Mouse (Mus musculus): ENCODE data around the gene Fam227a. TPM values are rescaled to one million over a fixed set of nuclear protein-coding genes. Genes with fewer than 3 reads are reported as not detected.

Fam227a gene
- total and polyA plus RNA-seq, 3 experiments = 0.35 to 0.60 TPM; not detected in 1

DNA sequence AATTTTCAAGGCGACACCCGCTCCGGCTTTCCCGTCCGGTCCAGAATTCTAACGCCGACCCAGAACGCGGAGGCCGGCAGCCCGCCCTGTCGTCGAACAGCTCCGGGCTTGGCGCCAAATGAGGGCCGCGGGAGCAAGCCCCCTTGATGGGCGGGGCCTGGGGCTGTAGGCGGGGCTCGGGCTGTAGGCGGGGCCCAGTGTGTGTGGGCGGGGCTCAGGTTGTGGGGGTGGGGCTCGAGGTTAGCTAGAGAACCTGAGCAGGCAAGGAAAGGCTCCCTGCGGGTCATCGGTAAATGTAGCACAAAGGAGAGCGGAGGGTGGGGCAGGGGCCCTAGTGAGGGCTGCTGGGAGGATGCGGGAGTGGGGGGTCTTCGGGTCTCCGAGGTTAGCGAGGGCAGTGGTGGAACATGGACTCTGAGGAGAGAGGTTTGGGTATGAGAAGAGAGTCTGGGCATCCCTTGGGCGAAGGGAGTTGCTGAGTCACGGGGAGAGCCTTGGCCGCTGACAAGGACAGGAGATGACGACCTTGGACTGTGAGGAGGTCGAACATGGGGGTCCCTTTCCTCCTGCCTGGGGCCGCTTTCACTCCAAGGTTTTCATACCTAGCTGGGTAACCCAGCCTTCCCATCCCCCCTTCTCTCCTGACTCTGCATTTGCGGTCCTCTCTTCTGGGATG lies 53.6 kb downstream of the Fam227a start, which contains the start of gene Dmc1:
Gene Dmc1 (minus strand): TSS at position 120 of the 676 bp plus-strand sequence.
- H3K9me3 ChIP-seq (replicated peaks; ENCODE audit: insufficient read depth, low read length) = no peaks in the 10 kb centered on the region
- H3K27me3 ChIP-seq (ENCODE audit: control insufficient read depth in 1 of 2, insufficient read depth in 2 of 2, low read length in 2 of 2) = peaks cover 5 to 6% of the 10 kb centered on the region in 2 experiments; a peak in 3 of 4 replicates
- H3K79me2 ChIP-seq (ENCODE audit: control insufficient read depth, insufficient read depth, low read length, poor library complexity) = no peaks in the 10 kb centered on the region
- no peak for DNase-seq (ENCODE audit: low read depth, low spot score)
- H3K9ac ChIP-seq (ENCODE audit: control insufficient read depth, low read depth, low read length, poor library complexity, severe bottlenecking) = no peak within 1 kb of the TSS
- H3K27ac ChIP-seq (ENCODE audit: control insufficient read depth, low read depth, low read length) = no peak within 1 kb of the TSS
- H3K4me1 ChIP-seq (ENCODE audit: control insufficient read depth in 1 of 2, insufficient read depth in 2 of 2, low read length in 2 of 2) = no peaks in the 10 kb centered on the region
- no peak within 1 kb of the TSS for H3K4me3 ChIP-seq (ENCODE audit: control insufficient read depth in 1 of 2, insufficient read depth in 1 of 2, low read depth in 2 of 2, low read length in 2 of 2)
- no peak for TF ChIP-seq POLR2AphosphoS2 (IDR thresholded peaks at IDR 0.05; ENCODE audit: low read length)
- no peaks in the 10 kb centered on the region for H3K36me3 ChIP-seq (ENCODE audit: control insufficient read depth in 1 of 2, insufficient read depth in 2 of 2, low read length in 2 of 2)

- Histone ChIP-seq H3K27ac (ENCODE audit: control insufficient read depth, low read depth, low read length) (no peak overlapping the region), H3K9me3 (replicated peaks; ENCODE audit: insufficient read depth, low read length) (no peaks in the 10 kb centered on the region), H3K79me2 (ENCODE audit: control insufficient read depth, insufficient read depth, low read length, poor library complexity) (no peaks in the 10 kb centered on the region), H3K9ac (ENCODE audit: control insufficient read depth, low read depth, low read length, poor library complexity, severe bottlenecking) (no peak overlapping the region), H3K36me3 (ENCODE audit: control insufficient read depth in 1 of 2, insufficient read depth in 2 of 2, low read length in 2 of 2) (no peaks in the 10 kb centered on the region), H3K4me3 (ENCODE audit: control insufficient read depth in 1 of 2, insufficient read depth in 1 of 2, low read depth in 2 of 2, low read length in 2 of 2) (no peak overlapping the region), H3K4me1 (ENCODE audit: control insufficient read depth in 1 of 2, insufficient read depth in 2 of 2, low read length in 2 of 2) (no peaks in the 10 kb centered on the region), H3K27me3 (ENCODE audit: control insufficient read depth in 1 of 2, insufficient read depth in 2 of 2, low read length in 2 of 2) (peaks cover 5 to 6% of the 10 kb centered on the region in 2 experiments; a peak in 3 of 4 replicates)
- no peak for TF ChIP-seq MXI1 (IDR thresholded peaks at IDR 0.05; ENCODE audit: low read depth, low read length)
- TF ChIP-seq ZNF384 (IDR thresholded peaks at IDR 0.05; ENCODE audit: low read depth, low read length) = no peak
- TF ChIP-seq POLR2AphosphoS2 (IDR thresholded peaks at IDR 0.05; ENCODE audit: low read length) = no peak
- DNase-seq (ENCODE audit: low read depth, low spot score) = no peak
These were observed 58.6 kb downstream of the Fam227a start for GRCm38 (mm10) chr15:79600176-79600575.

DNA sequence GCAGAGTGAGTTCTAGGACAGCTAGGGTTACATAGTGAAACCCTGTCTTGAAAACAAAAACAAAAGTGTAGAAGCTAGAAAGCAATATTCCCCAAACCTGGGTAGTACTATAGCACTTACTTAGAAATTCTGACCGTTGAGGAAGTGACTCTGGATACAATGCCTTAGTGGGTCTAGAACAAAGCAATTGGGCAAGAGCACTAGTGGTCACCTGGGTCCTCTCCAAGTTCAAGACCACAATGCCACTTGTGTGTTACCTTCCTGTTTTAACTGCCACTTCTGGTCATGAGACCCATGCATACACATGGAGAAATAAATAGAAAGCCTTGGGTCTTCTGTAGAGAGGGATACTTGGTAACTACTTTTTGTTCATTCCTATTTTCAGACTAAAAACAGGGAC lies 60.0 kb downstream of the Fam227a start:
- DNase-seq (ENCODE audit: low read depth, low spot score) = no peak

More for the DNA sequence above, 60.0 kb downstream of the Fam227a start:
- no peak overlapping the region for H3K9ac ChIP-seq (ENCODE audit: control insufficient read depth, low read depth, low read length, poor library complexity, severe bottlenecking)
- H3K36me3 ChIP-seq (ENCODE audit: control insufficient read depth in 1 of 2, insufficient read depth in 2 of 2, low read length in 2 of 2) = no peaks in the 10 kb centered on the region
- TF ChIP-seq ELF1 (IDR thresholded peaks at IDR 0.05; ENCODE audit: low read depth, low read length) = no peak
- TF ChIP-seq MEF2A (IDR thresholded peaks at IDR 0.05; ENCODE audit: extremely low read depth, insufficient replicate concordance, low read depth, low read length, poor library complexity, severe bottlenecking) = no peak
- no peak for TF ChIP-seq POLR2AphosphoS5 (IDR thresholded peaks at IDR 0.05; ENCODE audit: borderline replicate concordance, low read depth, low read length)
- TF ChIP-seq ZMIZ1 (IDR thresholded peaks at IDR 0.05; ENCODE audit: low read depth, low read length) = no peak
- TF ChIP-seq POLR2AphosphoS2 (IDR thresholded peaks at IDR 0.05; ENCODE audit: low read length) = no peak
- TF ChIP-seq E2F4 (IDR thresholded peaks at IDR 0.05; ENCODE audit: borderline replicate concordance, low read depth, low read length) = no peak
- no peak for TF ChIP-seq TAL1 (IDR thresholded peaks at IDR 0.05; ENCODE audit: low read length)
- TF ChIP-seq BHLHE40 (IDR thresholded peaks at IDR 0.05; ENCODE audit: borderline replicate concordance, low read depth, low read length) = no peak
- no peak for TF ChIP-seq CTCF (IDR thresholded peaks at IDR 0.05 in 2 of 3, conservative IDR thresholded peaks at IDR 0.05 in 1 of 3; ENCODE audit: control insufficient read depth in 1 of 3, insufficient read depth in 1 of 3, low read depth in 2 of 3, low read length in 3 of 3, poor library complexity in 1 of 3, severe bottlenecking in 1 of 3)
- TF ChIP-seq RCOR1 (IDR thresholded peaks at IDR 0.05; ENCODE audit: low read depth, low read length) = no peak
- TF ChIP-seq SMC3 (IDR thresholded peaks at IDR 0.05; ENCODE audit: low read depth, low read length) = no peak
- no peak for TF ChIP-seq ZC3H11A (IDR thresholded peaks at IDR 0.05; ENCODE audit: low read depth, low read length)
- no peak for TF ChIP-seq GATA1 (IDR thresholded peaks at IDR 0.05; ENCODE audit: low read depth, low read length)
- TF ChIP-seq SIN3A (IDR thresholded peaks at IDR 0.05; ENCODE audit: low read length) = no peak
- no peak for TF ChIP-seq TBP (IDR thresholded peaks at IDR 0.05; ENCODE audit: low read depth, low read length)
- H3K27me3 ChIP-seq (ENCODE audit: control insufficient read depth in 1 of 2, insufficient read depth in 2 of 2, low read length in 2 of 2) = peaks cover 6 to 7% of the 10 kb centered on the region in 2 experiments; a peak in 3 of 4 replicates
- no peaks in the 10 kb centered on the region for H3K9me3 ChIP-seq (replicated peaks; ENCODE audit: insufficient read depth, low read length)
- H3K4me3 ChIP-seq (ENCODE audit: control insufficient read depth in 1 of 2, insufficient read depth in 1 of 2, low read depth in 2 of 2, low read length in 2 of 2) = no peak overlapping the region
- no peaks in the 10 kb centered on the region for H3K4me1 ChIP-seq (ENCODE audit: control insufficient read depth in 1 of 2, insufficient read depth in 2 of 2, low read length in 2 of 2)
- no peak overlapping the region for H3K27ac ChIP-seq (ENCODE audit: control insufficient read depth, low read depth, low read length)
- H3K79me2 ChIP-seq (ENCODE audit: control insufficient read depth, insufficient read depth, low read length, poor library complexity) = no peaks in the 10 kb centered on the region

All from MEL (cell line).